In genomic region chr13:53142268-53142667, GRCm38 (mm10) we compare ENCODE assay signal across 13 mouse cellular contexts.
DNase-seq lines count a peak whose midpoint lies in the region; ATAC-seq and TF ChIP-seq lines count a peak whose summit lies in the region.
"Had no signal": no experiment of that assay in that cellular context is flagged by ENCODE, and none has a peak within 500 bp of the region (broad histone marks: within the 10 kb centered on the region; RNA-seq: fewer than 3 reads in every experiment).

No protein-coding gene starts in this region.

- no peaks in the 10 kb centered on the region for H3K27me3 ChIP-seq in hindbrain, embryonic 10.5 days (ENCODE audit: insufficient read depth, poor library complexity, severe bottlenecking)
- no peaks in the 10 kb centered on the region for H3K27me3 ChIP-seq in hindbrain, embryonic 13.5 days
- no peaks in the 10 kb centered on the region for H3K27me3 ChIP-seq in midbrain, postnatal 0 days (ENCODE audit: insufficient read depth, low read length)
- no peaks in the 10 kb centered on the region for H3K27me3 ChIP-seq in midbrain, embryonic 13.5 days
- H3K27me3 ChIP-seq: heart, embryonic 15.5 days; neural tube, embryonic 12.5 days had no signal

- no peak for DNase-seq in hindbrain, embryonic 10.5 days (ENCODE audit: low spot score)
- DNase-seq in midbrain, postnatal 0 days (ENCODE audit: low spot score): peak; percentile 48
- peak; percentile 57 to 67 for DNase-seq in cerebellum, postnatal 10 days
- peak; percentile 38 for DNase-seq in lung, postnatal 36 days
- DNase-seq in thymus, postnatal 4 days: no peak
- DNase-seq: liver; spleen, adult 18-20 months; thymus, adult 2 months had no signal

- 90% methylated on average over 10 of the region's 10 CpGs for WGBS in hindbrain, embryonic 10.5 days
- WGBS in hindbrain, embryonic 13.5 days: 78% methylated on average over 10 of the region's 10 CpGs
- WGBS in midbrain, postnatal 0 days: 79% methylated on average over 10 of the region's 10 CpGs
- WGBS in midbrain, embryonic 13.5 days: 94% methylated on average over 10 of the region's 10 CpGs

- H3K27ac ChIP-seq in hindbrain, embryonic 10.5 days: peak overlapping the region; percentile 62; the same call in 1 of the 2 replicates
- H3K27ac ChIP-seq in hindbrain, embryonic 13.5 days: no peak overlapping the region
- no peak overlapping the region for H3K27ac ChIP-seq in midbrain, postnatal 0 days (ENCODE audit: low read depth, low read length)
- H3K27ac ChIP-seq in midbrain, embryonic 13.5 days: no peak overlapping the region
- H3K27ac ChIP-seq: heart, embryonic 15.5 days; neural tube, embryonic 12.5 days had no signal

- H3K9me3 ChIP-seq in hindbrain, embryonic 10.5 days: peaks cover 10% of the 10 kb centered on the region; the same call in 1 of the 2 replicates
- no peaks in the 10 kb centered on the region for H3K9me3 ChIP-seq in hindbrain, embryonic 13.5 days
- no peaks in the 10 kb centered on the region for H3K9me3 ChIP-seq in midbrain, postnatal 0 days (ENCODE audit: low read length)
- no peaks in the 10 kb centered on the region; the same call in 1 of the 2 replicates for H3K9me3 ChIP-seq in midbrain, embryonic 13.5 days
- H3K9me3 ChIP-seq: heart, embryonic 15.5 days had no signal

- peaks cover 40% of the 10 kb centered on the region for H3K4me1 ChIP-seq in hindbrain, embryonic 10.5 days (replicated peaks)
- peaks cover 12% of the 10 kb centered on the region for H3K4me1 ChIP-seq in hindbrain, embryonic 13.5 days (replicated peaks)
- no peaks in the 10 kb centered on the region for H3K4me1 ChIP-seq in midbrain, postnatal 0 days (ENCODE audit: insufficient read depth, low read length)
- 0 out of 2 replicates have a peak, but pooled peaks cover 3% of the 10 kb centered on the region for H3K4me1 ChIP-seq in midbrain, embryonic 13.5 days (replicated peaks)
- H3K4me1 ChIP-seq: heart, embryonic 15.5 days had no signal

- no peak overlapping the region for H3K4me2 ChIP-seq in hindbrain, embryonic 13.5 days
- H3K4me2 ChIP-seq in midbrain, postnatal 0 days (ENCODE audit: low read depth, low read length, poor library complexity, severe bottlenecking): no peak overlapping the region
- no peak overlapping the region for H3K4me2 ChIP-seq in midbrain, embryonic 13.5 days (replicated peaks)
- H3K4me2 ChIP-seq: heart, embryonic 15.5 days; neural tube, embryonic 12.5 days had no signal

- no peak overlapping the region for H3K9ac ChIP-seq in hindbrain, embryonic 13.5 days
- H3K9ac ChIP-seq in midbrain, postnatal 0 days (replicated peaks; ENCODE audit: low read length, poor library complexity, severe bottlenecking): no peak overlapping the region
- no peak overlapping the region for H3K9ac ChIP-seq in midbrain, embryonic 13.5 days (replicated peaks)
- H3K9ac ChIP-seq: heart, embryonic 15.5 days; neural tube, embryonic 12.5 days had no signal

- H3K36me3 ChIP-seq in hindbrain, embryonic 10.5 days: peaks cover 10% of the 10 kb centered on the region; the same call in 1 of the 2 replicates
- H3K36me3 ChIP-seq in hindbrain, embryonic 13.5 days: no peaks in the 10 kb centered on the region
- H3K36me3 ChIP-seq in midbrain, postnatal 0 days (ENCODE audit: insufficient read depth, low read length): no peaks in the 10 kb centered on the region
- H3K36me3 ChIP-seq in midbrain, embryonic 13.5 days: no peaks in the 10 kb centered on the region
- H3K36me3 ChIP-seq: neural tube, embryonic 12.5 days had no signal

- no peak for ATAC-seq in hindbrain, embryonic 13.5 days (ENCODE audit: low FRiP score)
- no peak for ATAC-seq in midbrain, postnatal 0 days (ENCODE audit: low FRiP score)
- ATAC-seq in midbrain, embryonic 13.5 days: no peak
- no peak for ATAC-seq in activated CD4-positive, CD25-positive, alpha-beta regulatory T cell, adult 4 months

- no peak for TF ChIP-seq CTCF in midbrain, postnatal 0 days (IDR thresholded peaks at IDR 0.05)

- H3K4me3 ChIP-seq in hindbrain, embryonic 10.5 days: no peak overlapping the region
- no peak overlapping the region for H3K4me3 ChIP-seq in hindbrain, embryonic 13.5 days
- H3K4me3 ChIP-seq in midbrain, postnatal 0 days (ENCODE audit: low read depth, low read length): no peak overlapping the region
- H3K4me3 ChIP-seq in midbrain, embryonic 13.5 days (replicated peaks): no peak overlapping the region
- H3K4me3 ChIP-seq: heart, embryonic 15.5 days; neural tube, embryonic 12.5 days had no signal

Comparison
In these comparisons a context has a peak if more than half of its experiments do, and no peak if none do; other contexts are left out.
1. DNase-seq: peak in midbrain, postnatal 0 days (single experiment), cerebellum, postnatal 10 days (2 of 2) and lung, postnatal 36 days (single experiment); none in hindbrain, embryonic 10.5 days (single experiment) and thymus, postnatal 4 days (single experiment).